Mouse (Mus musculus): Measurements from ENCODE around the gene Mthfd1l.

Gene Mthfd1l

GRCm38 (mm10) chr10:3976623-3977010 is 3.7 kb downstream of the Mthfd1l start:
- DNase-seq (ENCODE audit: extremely low spot score, low spot score), result no peak

- no peak for DNase-seq (ENCODE audit: extremely low spot score, low spot score)
Observed at GRCm38 (mm10) chr10:3978326-3978725, 5.4 kb downstream of the Mthfd1l start.

- DNase-seq (ENCODE audit: extremely low spot score, low spot score), result no peak
Observed at GRCm38 (mm10) chr10:3978792-3979488, 6.0 kb downstream of the Mthfd1l start.

GRCm38 (mm10) chr10:3980231-3980630 is 7.3 kb downstream of the Mthfd1l start:
- no peak for DNase-seq (ENCODE audit: extremely low spot score, low spot score)

GRCm38 (mm10) chr10:3990295-3990883 is 17.5 kb downstream of the Mthfd1l start:
- no peak for DNase-seq (ENCODE audit: extremely low spot score, low spot score)

- no peak for DNase-seq (ENCODE audit: extremely low spot score, low spot score)
Observed at GRCm38 (mm10) chr10:3993365-3994102, 20.6 kb downstream of the Mthfd1l start.

- no peak for DNase-seq (ENCODE audit: extremely low spot score, low spot score)
Observed at GRCm38 (mm10) chr10:3995277-3995676, 22.4 kb downstream of the Mthfd1l start.

- peak; percentile 86 for DNase-seq (ENCODE audit: extremely low spot score, low spot score)
Observed at GRCm38 (mm10) chr10:3996170-3996876, 23.4 kb downstream of the Mthfd1l start.

GRCm38 (mm10) chr10:3997851-3998426 is 25.0 kb downstream of the Mthfd1l start:
- DNase-seq (ENCODE audit: extremely low spot score, low spot score), result no peak

- DNase-seq (ENCODE audit: extremely low spot score, low spot score), result no peak
Observed at GRCm38 (mm10) chr10:4002711-4003110, 29.8 kb downstream of the Mthfd1l start.

GRCm38 (mm10) chr10:4005191-4005590 is 32.3 kb downstream of the Mthfd1l start:
- DNase-seq (ENCODE audit: extremely low spot score, low spot score), result no peak

GRCm38 (mm10) chr10:4006296-4007015 is 33.5 kb downstream of the Mthfd1l start:
- no peak for DNase-seq (ENCODE audit: extremely low spot score, low spot score)

- no peak for DNase-seq (ENCODE audit: extremely low spot score, low spot score)
Observed at GRCm38 (mm10) chr10:4022628-4023303, 49.8 kb downstream of the Mthfd1l start.

- DNase-seq (ENCODE audit: extremely low spot score, low spot score), result no peak
Observed at GRCm38 (mm10) chr10:4026616-4027015, 53.7 kb downstream of the Mthfd1l start.

GRCm38 (mm10) chr10:4027466-4027865 is 54.5 kb downstream of the Mthfd1l start:
- no peak for DNase-seq (ENCODE audit: extremely low spot score, low spot score)

GRCm38 (mm10) chr10:4028851-4029442 is 56.0 kb downstream of the Mthfd1l start:
- DNase-seq (ENCODE audit: extremely low spot score, low spot score), result no peak

GRCm38 (mm10) chr10:4033761-4034160 is 60.8 kb downstream of the Mthfd1l start:
- no peak for DNase-seq (ENCODE audit: extremely low spot score, low spot score)

- DNase-seq (ENCODE audit: extremely low spot score, low spot score), result no peak
Observed at GRCm38 (mm10) chr10:4036476-4036875, 63.6 kb downstream of the Mthfd1l start.

GRCm38 (mm10) chr10:4037066-4037465 is 64.1 kb downstream of the Mthfd1l start:
- DNase-seq (ENCODE audit: extremely low spot score, low spot score), result no peak

GRCm38 (mm10) chr10:4038576-4038975 is 65.7 kb downstream of the Mthfd1l start:
- DNase-seq (ENCODE audit: extremely low spot score, low spot score), result no peak

All from neural tube, embryonic 10.5 days (tissue).